Mouse (Mus musculus) intestine, embryonic 16.5 days (tissue): ENCODE data around the gene AA986860. TPM values are rescaled to one million over a fixed set of nuclear protein-coding genes. Genes with fewer than 3 reads are reported as not detected.

Source experiments
- ATAC-seq: fragments of 200-750 bp; cut with Nextera tagmentation; 2 replicates; pipeline ENCODE4 v1.8.0; 2017; ENCODE audit warnings: moderate TSS enrichment, moderate library complexity
- H3K27ac ChIP-seq: fragments of 300-500 bp; sonication (generic); 2 replicates; pipeline ENCODE4 v1.5.1; 2014; ENCODE audit warnings: mild to moderate bottlenecking, low read length
- H3K27me3 ChIP-seq: fragments of 300-500 bp; sonication (generic); replicated peaks from 2 replicates; pipeline ENCODE4 v1.6.1; 2014; ENCODE audit warnings: low read length, control low read depth, mixed read lengths; ENCODE audit not compliant: control insufficient read depth, insufficient read depth
- H3K36me3 ChIP-seq: fragments of 300-500 bp; sonication (generic); 2 replicates; pipeline ENCODE4 v1.6.1; 2014; ENCODE audit warnings: low read length, control low read depth; ENCODE audit not compliant: control insufficient read depth, insufficient read depth
- H3K4me1 ChIP-seq: fragments of 300-500 bp; sonication (generic); 2 replicates; pipeline ENCODE4 v1.6.1; 2014; ENCODE audit warnings: low read length, control low read depth, mixed read lengths; ENCODE audit not compliant: control insufficient read depth, insufficient read depth
- H3K4me2 ChIP-seq: fragments of 300-500 bp; sonication (generic); 2 replicates; pipeline ENCODE4 v1.6.1; 2014; ENCODE audit warnings: low read depth, low read length, control low read depth
- H3K4me3 ChIP-seq: fragments of 300-500 bp; sonication (generic); 2 replicates; pipeline ENCODE4 v1.5.1; 2014; ENCODE audit warnings: mild to moderate bottlenecking, low read length
- H3K9ac ChIP-seq: fragments of 300-500 bp; sonication (generic); 2 replicates; pipeline ENCODE4 v1.6.1; 2014; ENCODE audit warnings: low read depth, low read length
- H3K9me3 ChIP-seq: fragments of 300-500 bp; sonication (generic); 2 replicates; pipeline ENCODE4 v1.6.1; 2016; ENCODE audit warnings: low read length, control low read depth; ENCODE audit not compliant: control insufficient read depth
- WGBS: fragments of 180-500 bp; shearing (Covaris S2); extraction: QIAGEN DNeasy Blood & Tissue Kit; methylation state at CpG from one replicate; pipeline ENCODE4 v1.1.7; 2014; 5-methylcytosine and 5-hydroxymethylcytosine counted together
- polyA plus RNA-seq: library from polyadenylated mRNA; unstranded; fragments of >200 nt; fragmentation: Nextera tagmentation; extraction: Ambion mirVana; gene quantifications from 2 replicates; pipeline ENCODE4 v1.2.1, GENCODE M21; 2015

The AA986860 gene
- polyA plus RNA-seq, 1 experiment from 2014 or later, result 74.7 TPM

DNA sequence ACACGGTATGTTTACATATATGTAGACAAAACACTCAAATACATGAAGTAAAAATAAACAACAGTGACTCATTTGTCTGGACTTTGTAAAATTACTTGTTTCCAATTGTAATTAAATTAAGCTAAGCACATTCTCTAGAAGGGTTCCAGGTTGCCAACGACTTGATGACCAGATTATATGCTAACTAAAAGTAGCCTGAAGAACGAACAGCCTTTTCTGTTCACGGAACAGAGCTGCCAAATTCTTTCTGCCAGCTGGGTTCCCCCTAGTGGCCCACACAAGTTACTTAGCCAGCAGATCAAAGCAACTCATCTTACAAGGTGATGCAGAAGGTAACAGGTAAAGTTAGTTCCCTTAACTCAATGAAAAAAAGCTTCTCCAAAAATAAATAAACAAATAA, 52.3 kb downstream of the AA986860 start:
- H3K27me3 ChIP-seq, result no peaks in the 10 kb centered on the region
- no peaks in the 10 kb centered on the region for H3K36me3 ChIP-seq
- H3K4me2 ChIP-seq, result no peak overlapping the region
- no peak overlapping the region for H3K27ac ChIP-seq
- no peak overlapping the region for H3K4me3 ChIP-seq
- no peak overlapping the region for H3K9ac ChIP-seq
- H3K9me3 ChIP-seq, result no peaks in the 10 kb centered on the region
- no peaks in the 10 kb centered on the region for H3K4me1 ChIP-seq
- peak; percentile 47 for ATAC-seq
- WGBS, result 13% methylated on average over 4 of the region's 4 CpGs

DNA sequence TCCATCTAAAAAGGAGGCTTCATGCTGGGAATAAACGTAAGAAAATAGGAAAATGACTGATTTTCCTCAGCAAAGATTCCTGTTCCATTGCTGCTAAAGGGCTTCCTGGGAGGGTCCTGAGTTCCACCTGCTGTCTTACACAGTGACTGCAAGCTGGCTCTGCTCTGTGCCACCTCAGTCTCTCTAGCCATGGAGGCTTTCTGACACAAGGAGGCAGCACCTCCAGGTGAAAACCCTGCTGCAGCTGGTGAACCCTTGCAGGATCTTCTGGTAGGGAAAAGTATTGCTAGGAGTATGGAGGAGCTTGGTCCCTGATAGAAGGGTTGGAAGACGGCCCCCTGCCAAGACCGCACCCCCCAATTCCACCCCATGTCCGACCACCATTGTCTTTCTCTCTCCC, 55.2 kb downstream of the AA986860 start:
- 30% methylated on average over 4 of the region's 4 CpGs for WGBS
- Histone ChIP-seq H3K4me3 (no peak overlapping the region), H3K36me3 (no peaks in the 10 kb centered on the region), H3K27ac (no peak overlapping the region), H3K27me3 (no peaks in the 10 kb centered on the region), H3K9ac (no peak overlapping the region), H3K9me3 (no peaks in the 10 kb centered on the region), H3K4me1 (no peaks in the 10 kb centered on the region), H3K4me2 (no peak overlapping the region)
- peak; percentile 81 for ATAC-seq

GRCm38 (mm10) chr1:130789512-130790451, 58.0 kb downstream of the AA986860 start:
- peak; percentile 47; the same call in 1 of the 2 replicates for ATAC-seq
- no peaks in the 10 kb centered on the region for H3K9me3 ChIP-seq
- no peaks in the 10 kb centered on the region for H3K4me1 ChIP-seq
- no peak overlapping the region for H3K4me2 ChIP-seq
- no peaks in the 10 kb centered on the region for H3K27me3 ChIP-seq
- H3K27ac ChIP-seq, result no peak overlapping the region
- no peaks in the 10 kb centered on the region for H3K36me3 ChIP-seq
- H3K9ac ChIP-seq, result no peak overlapping the region
- H3K4me3 ChIP-seq, result no peak overlapping the region
- WGBS, result 72% methylated on average over 3 of the region's 3 CpGs

Other genes with a start within 250 kb of the AA986860 start
- gene Zp3r, start 102.4 kb upstream of the AA986860 start, polyA plus RNA-seq, result 0.09 TPM in 1 of 2 replicates, not detected in the other
- gene C4bp, start 70.3 kb upstream of the AA986860 start, polyA plus RNA-seq, result 3.4 and 4.1 TPM in 2 replicates
- 0.07 TPM in 1 of 2 replicates, not detected in the other for gene Gm29427, start 16.2 kb upstream of the AA986860 start, polyA plus RNA-seq
- 8.5 and 9.9 TPM in 2 replicates for gene Yod1, start 14.6 kb upstream of the AA986860 start, polyA plus RNA-seq
- 12.1 and 12.4 TPM in 2 replicates for gene Pfkfb2, start 2.7 kb upstream of the AA986860 start, polyA plus RNA-seq
- gene Fcamr, start 68.9 kb downstream of the AA986860 start, polyA plus RNA-seq, result 0.10 and 0.20 TPM in 2 replicates
- 3.9 and 4.9 TPM in 2 replicates for gene Pigr, start 94.7 kb downstream of the AA986860 start, polyA plus RNA-seq
- gene Fcmr, start 133.7 kb downstream of the AA986860 start, polyA plus RNA-seq, result 3.1 and 4.3 TPM in 2 replicates
- gene Il24, start 155.5 kb downstream of the AA986860 start, polyA plus RNA-seq, result not detected in 2 replicates
- gene Il20, start 179.5 kb downstream of the AA986860 start, polyA plus RNA-seq, result not detected in 2 replicates
- gene Il19, start 208.1 kb downstream of the AA986860 start, polyA plus RNA-seq, result 0.20 TPM in 1 of 2 replicates, not detected in the other